Mouse (Mus musculus) kidney, adult 8-10 months (tissue): ENCODE measurements around the gene Hs2st1.

Source experiments
- DNase-seq, 2 experiments: peaks; one replicate each; pipeline ENCODE4 v3.0.0; 2022

The Hs2st1 gene

DNA sequence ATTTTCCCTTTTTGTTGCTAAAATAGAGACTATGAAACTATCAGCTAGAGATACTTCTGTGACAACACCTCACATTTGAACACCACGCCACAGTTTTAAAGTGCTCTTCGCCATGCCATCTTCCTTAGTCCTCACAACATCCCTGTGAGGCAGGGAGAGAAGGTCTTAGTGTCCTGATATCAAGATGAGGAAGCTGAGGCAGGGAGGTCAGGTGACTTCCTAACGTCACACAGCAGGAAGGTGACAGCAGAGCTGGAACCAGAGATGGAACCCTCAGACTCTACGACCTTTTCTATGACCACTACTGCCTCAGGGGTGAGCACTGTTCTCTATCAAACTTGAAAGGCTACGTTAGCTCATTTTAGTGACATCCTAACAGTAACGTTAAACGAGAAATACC lies 136.9 kb downstream of the Hs2st1 start:
- DNase-seq: no peak

DNA sequence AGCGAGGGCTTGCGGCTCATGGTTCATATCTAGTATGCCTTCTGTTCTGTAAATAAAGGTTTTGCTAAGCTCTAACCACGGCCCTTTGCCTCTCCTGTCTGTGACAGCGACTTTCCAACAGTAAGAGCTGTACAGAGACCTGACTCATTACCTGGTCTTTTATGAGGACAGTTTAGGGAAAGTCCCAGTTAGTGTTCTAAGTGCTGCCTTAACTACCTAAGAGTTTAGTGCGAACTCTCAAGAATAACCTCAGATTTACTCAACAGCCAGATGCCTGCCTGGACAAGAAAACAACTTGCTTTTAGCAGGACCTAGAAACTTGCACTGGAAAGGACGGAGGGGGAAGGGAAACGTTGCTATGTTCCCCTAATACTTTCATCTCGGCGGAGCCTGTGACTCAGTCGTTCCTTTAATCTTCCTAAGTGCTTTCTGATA lies 137.8 kb downstream of the Hs2st1 start:
- DNase-seq: no peak

DNA sequence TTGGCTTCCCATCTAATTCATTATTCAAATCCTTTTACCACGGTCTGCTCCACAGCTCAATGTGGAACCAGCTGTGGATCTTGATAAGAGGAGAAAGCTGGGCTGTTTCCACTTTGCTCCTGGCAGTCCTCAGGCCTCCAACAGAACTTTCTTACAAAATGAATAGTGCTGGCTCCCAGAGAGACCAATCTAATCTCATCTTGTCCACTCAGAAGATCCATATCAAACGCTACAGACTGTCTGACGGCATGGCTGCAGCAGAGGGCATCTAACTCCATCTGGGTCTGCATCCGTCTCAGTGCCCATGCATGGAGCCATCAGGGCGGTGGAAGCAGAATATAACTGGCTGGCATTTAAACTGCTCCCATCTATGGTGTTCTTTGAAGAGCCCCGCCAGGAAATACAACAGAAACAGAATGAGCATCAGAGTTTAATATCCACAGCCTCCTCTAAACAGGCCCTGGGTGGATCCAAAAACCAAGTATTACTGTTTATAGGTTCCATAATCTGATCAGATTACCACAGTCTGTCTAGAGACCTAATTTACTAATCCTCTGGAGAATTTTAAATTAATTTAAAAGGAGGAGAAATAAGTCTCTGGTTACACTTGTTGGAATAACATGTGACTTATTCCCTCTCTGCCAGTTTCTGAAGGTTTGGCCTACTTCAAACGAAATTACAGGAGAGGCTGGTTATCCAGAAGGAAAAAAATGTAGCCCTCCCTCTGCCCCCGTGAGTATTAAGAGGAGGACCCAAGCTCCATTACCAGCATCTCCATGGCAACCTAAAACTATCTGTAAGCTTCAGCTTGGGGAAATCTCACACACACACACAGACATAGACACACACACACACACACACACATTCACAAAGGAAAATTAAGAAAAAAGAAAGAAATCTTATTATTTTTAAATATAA lies 141.2 kb downstream of the Hs2st1 start:
- no peak for DNase-seq

DNA sequence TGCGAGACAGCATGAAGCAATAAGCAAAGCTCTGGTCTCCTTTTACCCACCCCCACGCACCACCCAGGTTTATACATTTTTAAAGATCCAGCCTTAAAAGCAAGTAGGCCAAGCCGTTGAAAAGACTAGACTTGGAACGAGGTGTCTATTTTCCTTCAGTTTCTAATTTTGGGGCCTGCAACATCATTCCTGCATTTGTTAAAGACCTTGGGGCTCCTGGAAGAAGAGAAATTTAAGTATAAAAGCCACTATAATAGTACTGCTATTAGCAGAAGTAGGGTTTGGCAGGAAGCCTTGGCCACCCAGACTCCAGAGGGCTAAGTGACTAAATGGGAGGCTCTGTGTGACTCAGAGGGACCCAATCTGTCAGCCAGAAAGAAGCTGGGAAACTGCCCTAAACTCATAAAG lies 144.9 kb downstream of the Hs2st1 start:
- no peak for DNase-seq

DNA sequence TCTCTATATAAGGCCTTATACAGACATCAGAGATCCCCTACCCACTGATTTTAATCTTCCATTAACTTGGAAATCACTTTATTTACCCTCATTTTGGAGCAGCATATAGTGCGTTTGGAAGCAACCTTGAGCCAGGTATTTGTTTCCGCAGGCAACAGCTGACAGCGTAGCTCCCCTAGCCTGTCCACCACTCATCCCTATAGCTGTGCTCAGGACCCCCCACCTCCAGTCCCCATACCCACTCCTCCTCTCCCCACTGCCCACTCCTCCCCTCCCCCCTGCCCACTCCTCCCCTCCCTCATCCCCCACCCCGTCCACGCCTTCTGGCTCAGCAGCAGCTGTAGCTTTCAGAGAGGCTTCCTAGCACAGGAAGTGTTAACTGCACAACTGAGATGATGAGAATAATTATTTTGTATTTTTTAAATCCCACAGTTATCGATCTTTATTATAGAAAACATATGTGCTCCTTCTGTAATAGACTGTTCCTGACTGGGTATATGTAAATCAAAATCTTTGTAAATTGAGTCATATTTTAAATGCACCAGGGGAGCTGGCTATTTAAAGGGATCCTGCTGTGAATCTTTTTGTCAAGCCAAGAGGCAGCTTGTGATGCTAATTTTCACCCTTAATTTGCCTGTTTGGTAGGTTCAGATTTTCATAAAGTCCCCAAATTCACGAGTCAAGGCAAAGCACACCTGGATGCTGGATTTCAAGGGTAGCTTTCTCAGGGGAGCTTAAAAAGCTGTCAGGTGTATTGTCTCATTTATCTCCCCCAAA lies 148.4 kb downstream of the Hs2st1 start:
- no peak for DNase-seq

DNA sequence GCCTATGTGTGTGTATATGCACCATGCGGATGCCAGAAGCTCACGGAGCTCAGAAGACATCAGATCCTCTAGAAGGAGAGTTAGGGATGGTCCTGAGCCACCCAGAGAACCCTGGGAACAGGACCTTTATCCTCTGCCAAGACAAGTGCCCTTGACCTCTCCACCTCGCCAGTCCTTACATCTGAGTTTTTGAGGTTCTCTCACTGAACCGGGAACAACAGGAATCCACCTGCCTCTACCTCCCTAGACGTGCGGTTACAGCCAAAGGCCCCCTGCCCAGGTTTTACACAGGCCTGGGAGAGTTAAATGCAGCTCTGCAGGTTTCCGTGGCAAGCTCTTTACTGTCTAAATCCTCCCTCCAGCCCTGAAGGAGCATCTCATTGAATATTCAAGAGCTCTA lies 156.2 kb downstream of the Hs2st1 start:
- DNase-seq: no peak

DNA sequence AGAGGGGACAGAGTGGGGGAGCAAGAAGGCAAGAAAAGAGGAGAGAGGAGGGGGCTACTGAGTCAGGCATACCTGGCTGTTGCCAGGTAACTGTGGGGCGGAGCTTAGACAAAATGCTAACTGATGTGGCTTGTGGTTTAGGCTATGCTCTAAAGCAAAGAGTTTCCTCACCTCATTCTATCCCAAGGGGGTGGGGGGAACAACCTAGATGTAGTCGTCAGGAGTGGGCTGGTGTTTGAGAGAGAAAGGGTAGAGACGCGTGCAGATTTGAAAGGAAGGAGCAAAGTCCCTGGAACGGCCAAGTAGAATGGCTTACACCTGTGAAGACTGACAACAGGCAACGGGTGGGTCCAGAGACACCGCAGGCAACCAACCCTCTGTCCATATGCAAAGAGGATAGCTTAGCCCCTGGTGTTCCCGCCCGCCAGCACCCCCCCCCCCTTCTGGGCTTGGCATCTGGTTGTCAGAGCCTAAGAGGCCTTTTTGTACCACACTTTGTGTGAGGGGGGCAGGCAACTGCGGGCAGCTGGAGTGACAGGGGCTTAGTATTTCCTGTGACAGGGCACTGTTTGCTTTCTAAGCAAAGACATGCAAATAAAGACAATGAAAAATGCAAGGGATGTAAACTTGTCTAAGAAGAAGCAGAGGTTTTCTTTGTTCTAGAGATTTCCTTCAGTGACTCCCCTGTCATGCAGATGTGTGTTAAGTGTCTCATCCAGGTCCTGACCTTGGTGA lies 157.3 kb downstream of the Hs2st1 start:
- no peak for DNase-seq

DNA sequence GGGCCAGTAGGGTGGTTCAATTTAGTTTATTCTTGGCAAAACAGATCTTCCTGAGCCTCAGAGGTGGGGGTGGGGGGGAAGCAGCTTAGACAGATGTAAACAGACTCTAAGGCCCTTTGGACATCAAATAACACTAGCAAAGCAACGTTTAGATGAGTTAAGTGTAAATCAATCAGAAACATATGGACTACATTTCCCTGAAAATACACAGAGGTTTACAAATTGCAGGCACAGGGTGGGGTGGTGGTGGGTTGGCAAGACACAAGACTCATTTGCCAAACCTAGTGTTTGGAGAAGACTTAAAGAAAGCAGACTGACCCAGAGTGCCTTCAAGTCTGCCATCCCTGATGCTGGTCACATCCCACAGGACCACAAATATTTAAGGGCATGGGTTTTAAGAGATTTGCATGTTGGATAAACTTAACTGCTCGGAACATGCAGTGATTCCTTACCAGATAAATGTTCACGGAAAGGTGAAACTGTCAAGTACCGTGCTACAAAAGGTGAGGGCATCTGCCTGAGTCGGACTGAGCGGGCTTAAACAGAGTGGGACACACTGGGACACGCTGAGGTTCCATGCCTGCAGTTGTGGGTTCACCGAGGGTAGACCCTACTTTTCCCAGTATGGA lies 158.2 kb downstream of the Hs2st1 start:
- no peak for DNase-seq

DNA sequence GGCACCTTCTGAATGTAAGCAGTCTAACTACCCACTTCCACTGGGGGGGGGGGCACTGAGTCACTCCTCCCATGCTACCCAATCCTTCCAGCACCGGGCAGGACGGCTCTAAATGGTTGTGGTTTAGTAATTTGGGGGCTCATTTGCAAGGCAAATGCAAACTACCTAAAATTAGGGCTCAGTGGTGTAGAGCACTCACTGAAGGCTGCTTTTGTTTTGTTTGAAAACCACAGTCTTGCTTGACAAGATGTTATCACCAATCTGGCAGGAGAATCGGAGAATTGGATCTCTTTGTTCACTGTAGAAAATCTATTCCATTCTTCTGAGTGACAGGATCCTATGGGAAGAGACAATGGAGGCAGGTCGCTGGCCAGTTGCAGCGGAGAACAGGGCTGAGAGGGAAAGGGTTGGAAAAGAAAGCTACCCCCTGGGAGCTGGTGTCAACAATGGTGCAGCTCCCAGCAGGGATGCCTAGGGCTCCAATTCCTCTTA lies 158.9 kb downstream of the Hs2st1 start:
- no peak for DNase-seq

DNA sequence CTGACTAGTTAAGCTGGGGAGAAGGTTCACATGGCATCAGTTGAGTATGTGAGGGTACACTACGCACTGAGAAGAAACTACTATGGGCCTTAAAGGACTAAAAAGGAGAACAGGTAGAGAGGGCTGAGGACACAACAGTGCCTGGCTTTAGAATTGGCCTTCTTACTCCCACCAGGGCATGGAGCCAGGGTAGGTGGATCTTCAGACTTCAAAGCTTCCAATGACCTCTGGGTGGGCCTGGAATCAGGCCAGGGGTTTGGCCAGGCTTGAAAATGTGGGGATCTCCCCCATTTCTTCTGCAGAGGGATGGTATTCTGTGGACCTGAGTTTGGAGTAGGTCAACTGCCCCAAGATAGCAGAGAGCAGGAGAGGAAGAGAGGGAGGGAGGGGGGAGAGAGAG lies 161.0 kb downstream of the Hs2st1 start:
- DNase-seq: no peak

DNA sequence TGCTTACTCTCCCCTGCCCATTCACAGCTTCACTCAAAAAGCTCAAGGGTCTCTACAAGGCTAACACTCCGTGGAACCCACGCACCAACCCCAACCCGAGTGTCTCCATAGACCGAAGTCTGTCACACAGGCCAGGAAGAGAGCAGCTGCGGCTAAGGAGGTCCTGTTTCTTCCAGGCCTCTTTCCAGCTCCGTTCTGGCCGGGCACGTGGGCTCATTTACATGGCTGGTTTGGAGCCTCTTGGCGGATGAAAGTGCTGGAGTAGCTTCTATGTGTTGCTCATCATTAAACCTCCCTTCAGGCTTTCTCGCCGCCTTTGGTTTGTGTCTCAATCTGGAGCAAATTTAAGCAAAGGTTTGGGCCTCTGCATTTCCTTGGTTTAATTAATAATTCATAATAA lies 164.7 kb downstream of the Hs2st1 start:
- no peak for DNase-seq

DNA sequence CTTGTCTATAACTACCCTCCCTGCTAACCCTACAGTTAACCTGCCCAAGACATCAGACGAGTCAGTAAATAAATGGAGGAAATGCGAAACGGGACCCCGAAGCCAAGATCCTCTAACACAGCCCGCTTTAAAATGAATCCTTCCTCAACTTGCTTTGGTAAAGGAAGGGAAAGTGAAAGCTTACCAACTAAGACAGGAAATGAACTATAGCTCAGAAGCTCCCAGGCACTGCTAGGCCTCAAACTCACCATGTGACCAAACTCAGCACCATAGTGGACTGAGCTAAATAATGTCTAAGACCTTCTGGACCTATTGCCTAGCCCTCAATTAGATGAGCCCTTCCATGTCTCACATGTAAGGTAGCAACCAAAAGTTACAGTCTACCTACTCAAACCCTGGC lies 168.7 kb downstream of the Hs2st1 start:
- DNase-seq: no peak

DNA sequence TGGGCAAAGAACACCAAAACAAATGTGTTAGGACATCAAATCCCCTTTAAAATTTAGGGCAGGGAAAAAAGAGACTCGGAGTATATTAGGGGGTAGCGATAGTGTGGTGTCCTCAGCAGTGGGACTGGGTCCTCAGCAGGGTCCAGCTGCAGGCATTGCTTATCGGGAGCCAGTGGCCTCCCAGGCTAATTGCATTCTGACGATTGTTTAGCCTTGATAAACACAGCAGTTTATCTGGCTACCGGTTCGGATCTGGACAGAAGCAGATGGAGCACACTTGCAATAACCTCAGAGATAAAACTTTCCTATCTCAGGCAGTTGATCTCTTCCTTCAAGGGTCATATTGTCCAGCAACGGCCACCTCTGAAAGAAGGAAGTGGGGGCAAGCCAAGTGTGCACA lies 169.1 kb downstream of the Hs2st1 start:
- no peak for DNase-seq

DNA sequence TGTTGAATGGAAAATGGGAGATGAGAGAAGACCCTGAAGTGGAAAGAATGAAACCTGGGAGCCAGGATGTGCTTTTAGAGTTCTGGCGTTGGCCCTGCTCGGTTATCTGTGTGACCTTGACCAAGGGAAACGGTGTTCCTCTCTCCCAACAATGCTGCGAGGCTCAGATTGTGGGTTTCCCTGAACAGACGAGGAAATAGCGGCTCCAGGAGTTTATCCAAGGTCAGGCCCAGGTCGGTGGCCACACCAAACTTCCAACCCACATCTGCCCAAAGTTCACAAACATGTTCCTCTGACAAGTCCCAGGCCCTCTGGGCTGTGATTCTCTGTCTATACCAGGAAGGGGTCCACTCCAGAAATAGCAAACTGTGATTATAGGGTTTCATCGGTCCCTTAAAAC lies 169.6 kb downstream of the Hs2st1 start:
- DNase-seq: no peak

DNA sequence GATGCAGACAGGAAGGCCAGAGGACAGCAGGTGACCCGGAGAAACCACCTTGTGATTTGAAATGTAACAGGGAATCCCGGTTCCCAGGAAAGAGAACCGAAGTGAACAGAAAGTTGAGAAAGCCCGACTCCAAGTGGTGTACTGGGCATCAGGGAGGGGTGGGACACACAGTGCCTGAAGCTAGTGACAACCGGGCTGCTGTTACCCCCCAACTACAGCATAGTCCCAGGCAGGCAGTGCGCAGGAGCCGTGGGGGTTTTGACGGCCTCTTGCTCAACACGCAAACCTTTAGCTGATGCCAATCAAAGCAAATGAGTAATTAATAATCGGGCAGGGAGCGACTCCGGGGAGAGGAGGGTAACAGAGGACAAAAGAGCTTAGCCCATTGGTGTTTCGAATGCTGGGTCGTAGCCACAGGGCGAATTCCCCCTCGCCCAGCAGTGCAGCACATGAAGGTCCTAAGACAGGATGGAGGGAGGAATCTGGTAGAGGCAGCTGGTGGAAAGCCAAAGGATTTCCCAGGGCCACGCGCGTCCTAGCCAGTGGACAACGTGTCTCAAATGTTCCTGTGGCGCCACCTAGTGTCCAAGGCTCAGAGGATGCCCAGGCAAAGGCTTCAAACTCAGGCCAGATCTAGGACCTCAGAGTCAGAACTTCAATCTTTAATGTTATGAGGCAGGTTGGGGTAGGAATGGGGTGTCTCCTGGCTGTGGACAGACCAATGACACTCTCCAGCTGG lies 170.5 kb downstream of the Hs2st1 start:
- DNase-seq: peak; percentile 49 to 80

DNA sequence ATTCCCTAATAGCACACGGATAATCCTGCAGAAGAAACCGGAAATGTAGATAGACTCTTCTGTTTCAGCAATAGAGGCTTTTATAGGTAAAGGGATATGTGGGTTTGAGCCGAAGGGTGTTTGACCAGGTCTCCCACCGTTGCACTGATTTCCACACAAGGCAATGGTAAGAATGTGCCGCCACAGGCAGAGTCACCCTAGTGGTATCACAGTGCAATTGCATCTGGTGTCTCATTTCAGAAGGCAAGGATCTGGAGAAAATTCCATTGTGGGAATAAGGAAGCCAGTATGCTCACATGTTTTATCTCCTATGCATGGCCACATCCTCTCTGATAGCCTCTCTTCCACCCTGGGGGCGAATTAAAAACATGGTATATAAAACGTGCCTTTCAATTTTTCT lies 171.8 kb downstream of the Hs2st1 start:
- no peak for DNase-seq

DNA sequence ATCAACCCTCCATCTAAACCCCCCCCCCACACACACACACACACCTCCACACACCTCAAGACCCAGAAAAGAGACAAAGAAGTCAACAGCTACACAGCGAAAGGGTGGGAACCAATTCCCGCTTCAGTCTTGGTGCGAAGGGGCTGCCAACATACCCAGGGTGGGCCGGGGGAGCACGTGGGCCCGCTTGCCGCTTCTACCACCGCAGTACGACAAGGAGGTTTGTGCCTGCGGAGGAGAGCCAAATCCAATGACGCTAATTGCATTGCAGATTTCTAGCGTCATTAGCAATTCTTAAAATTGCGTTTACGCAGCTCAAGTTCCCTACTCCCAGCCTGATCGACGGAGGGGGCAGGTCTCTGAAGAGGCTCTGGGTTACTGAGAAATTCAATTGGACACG lies 173.5 kb downstream of the Hs2st1 start:
- no peak for DNase-seq

DNA sequence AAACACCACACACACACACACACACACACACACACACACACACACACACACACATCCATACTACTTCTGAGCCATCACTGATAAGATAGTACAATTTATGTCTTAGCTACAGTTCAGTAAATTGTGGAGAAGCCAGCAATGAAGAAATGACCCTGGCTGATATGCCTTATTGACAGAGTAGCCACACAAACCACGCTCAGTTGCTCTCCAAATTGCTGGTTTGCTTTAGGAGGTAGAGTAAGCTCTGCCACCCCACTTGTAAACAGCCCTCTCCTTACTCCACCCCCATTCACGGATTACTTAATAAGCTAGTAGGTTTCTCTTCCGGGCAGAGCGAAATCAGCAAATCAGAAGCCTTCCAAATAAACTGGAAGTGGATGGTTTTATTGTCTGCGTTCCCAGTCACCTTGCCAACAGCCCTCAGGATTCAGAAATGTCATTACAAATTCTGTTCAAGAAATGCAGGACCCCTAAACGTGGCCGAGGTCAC lies 175.5 kb downstream of the Hs2st1 start:
- no peak for DNase-seq

DNA sequence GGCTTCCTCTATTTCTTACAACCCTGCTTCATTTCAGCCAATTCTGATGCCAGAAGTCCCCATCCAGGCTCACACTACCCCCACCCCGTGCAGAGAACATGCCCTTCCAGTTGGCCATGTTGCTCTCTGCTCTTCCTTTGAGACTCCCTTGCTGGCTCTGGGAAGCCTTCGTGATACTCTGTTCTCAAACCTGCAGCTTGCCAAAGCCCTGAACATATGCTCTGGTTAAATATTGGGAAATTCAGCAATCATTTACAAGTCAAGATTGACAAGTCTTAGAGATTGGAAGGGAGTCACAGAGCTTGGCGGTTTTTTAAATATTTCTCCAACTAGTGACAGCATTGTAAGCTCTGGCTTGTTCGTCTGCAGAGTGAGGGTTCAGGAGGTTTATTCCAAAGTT lies 183.5 kb downstream of the Hs2st1 start:
- peak in 1 of 2 experiments; percentile 40 for DNase-seq

DNA sequence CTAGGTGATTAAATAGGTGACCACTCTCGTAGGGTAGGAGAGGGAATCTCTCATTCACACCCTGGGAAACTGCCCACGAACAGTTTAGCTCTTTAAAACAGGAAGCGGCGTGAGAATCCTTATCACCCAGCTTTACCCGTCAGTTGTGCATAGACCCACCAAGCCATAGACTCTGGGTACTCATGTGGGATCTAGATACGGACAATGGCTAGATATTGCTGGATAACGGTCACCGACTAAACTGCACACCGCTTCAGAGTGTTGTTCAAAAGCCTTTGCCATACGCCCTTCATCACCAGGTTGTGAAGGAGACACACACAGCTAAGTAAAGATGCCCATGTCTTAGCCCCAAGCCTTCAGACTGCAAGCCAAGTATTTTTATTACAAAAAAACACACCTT lies 185.3 kb downstream of the Hs2st1 start:
- DNase-seq: no peak

DNA sequence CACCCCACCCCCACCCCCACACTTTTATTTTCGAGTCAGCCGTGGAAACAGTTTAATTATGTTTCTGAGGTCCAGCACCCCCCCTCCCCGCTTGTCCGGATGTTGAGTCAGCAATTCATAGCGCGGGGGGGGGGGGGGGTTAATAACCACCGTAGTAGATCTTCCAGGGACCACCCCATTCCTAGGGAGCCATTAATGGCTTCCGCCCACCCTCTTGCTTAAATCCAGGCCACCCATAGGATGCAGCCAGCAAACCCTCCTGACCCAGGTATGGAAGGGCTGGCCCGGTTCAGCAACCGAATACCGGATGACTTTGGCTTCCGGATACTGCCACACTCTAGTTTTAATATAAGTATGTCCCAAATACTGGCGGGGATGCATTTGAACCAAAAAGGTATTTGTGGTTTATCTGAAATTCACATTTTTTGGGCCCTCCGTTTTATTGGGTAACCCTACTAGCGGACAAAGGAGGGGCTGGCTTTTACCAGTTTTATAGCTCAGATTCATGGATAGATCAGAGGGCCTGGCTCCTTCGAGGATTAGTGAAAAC lies 188.5 kb downstream of the Hs2st1 start:
- DNase-seq: no peak

DNA sequence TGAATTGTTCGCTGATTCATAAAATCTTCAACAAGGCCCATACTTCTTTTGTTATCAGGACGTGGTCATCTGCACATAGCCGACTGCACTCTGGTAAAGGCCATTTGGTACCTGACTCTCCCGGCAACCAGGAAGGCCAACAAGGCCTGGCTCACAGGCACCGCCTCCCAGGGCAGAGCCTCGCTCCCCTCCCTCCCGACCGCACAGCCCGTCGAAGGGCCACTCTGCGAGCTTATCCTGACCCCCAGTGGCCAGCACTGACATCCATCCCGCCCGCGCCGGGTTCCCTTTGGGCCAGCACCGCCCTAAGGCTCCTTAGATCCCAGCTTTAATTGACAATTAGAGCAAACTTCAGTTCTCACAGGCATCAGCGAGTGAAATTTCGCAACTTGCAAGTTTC lies 189.1 kb downstream of the Hs2st1 start:
- DNase-seq: peak; percentile 50 to 62
